Mouse (Mus musculus): ENCODE measurements around the gene Ifit1bl1. TPM values are rescaled to one million over a fixed set of nuclear protein-coding genes. Genes with fewer than 3 reads are reported as not detected.
"Not testable (repeated sequence)": the region's sequence is repeated elsewhere in the genome, so short reads cannot be mapped to it uniquely, and the experiment has no call there.

Gene Ifit1bl1
- polyA plus RNA-seq, 1 experiment from 2014 or later = 1.00 TPM

- not testable (repeated sequence) for H3K4me3 ChIP-seq; H3K27ac ChIP-seq; H3K9me3 ChIP-seq; H3K4me1 ChIP-seq (replicated peaks); H3K4me2 ChIP-seq; H3K36me3 ChIP-seq; H3K9ac ChIP-seq; H3K27me3 ChIP-seq; ATAC-seq (ENCODE audit: low FRiP score)
- 86% methylated on average over 6 of the region's 11 CpGs for WGBS
Observed at GRCm38 (mm10) chr19:34612243-34613001, 10.7 kb upstream of the Ifit1bl1 start.

DNA sequence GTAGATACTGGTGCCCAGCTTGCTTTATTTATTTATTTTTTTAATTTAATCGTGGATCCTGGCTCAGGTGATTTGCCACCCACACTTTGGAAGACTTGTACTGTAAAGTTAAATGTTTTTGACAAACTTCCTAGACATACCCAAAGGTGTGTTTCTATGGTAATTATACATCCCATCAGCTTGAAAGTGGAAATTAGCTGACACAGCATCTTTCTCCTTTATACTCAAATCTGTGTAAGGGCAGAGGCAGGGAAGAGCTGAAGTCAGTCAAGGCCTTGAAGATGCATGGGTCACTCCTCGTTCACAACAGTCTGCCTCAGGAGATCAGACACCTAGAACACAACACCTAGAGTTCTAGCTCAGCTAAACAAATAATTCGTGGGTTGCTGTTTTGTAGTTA is 8.4 kb upstream of the Ifit1bl1 start:
- ATAC-seq (ENCODE audit: low FRiP score) = not testable (repeated sequence)
- WGBS = 82% methylated on average over 3 of the region's 3 CpGs

GRCm38 (mm10) chr19:34607237-34608051 is 5.7 kb upstream of the Ifit1bl1 start, which contains the start of gene Ifit3b:
Gene Ifit3b (plus strand): TSS chr19:34607970.
- not testable (repeated sequence) for H3K4me1 ChIP-seq (replicated peaks)
- 54% methylated on average over 4 of the region's 4 CpGs for WGBS
- ATAC-seq (ENCODE audit: low FRiP score) = peak; percentile 61

More for the DNA sequence above, 8.4 kb upstream of the Ifit1bl1 start:
- not testable (repeated sequence) for H3K4me3 ChIP-seq; H3K4me1 ChIP-seq (replicated peaks); H3K9ac ChIP-seq; H3K27ac ChIP-seq; H3K27me3 ChIP-seq; H3K9me3 ChIP-seq; H3K36me3 ChIP-seq; H3K4me2 ChIP-seq

DNA sequence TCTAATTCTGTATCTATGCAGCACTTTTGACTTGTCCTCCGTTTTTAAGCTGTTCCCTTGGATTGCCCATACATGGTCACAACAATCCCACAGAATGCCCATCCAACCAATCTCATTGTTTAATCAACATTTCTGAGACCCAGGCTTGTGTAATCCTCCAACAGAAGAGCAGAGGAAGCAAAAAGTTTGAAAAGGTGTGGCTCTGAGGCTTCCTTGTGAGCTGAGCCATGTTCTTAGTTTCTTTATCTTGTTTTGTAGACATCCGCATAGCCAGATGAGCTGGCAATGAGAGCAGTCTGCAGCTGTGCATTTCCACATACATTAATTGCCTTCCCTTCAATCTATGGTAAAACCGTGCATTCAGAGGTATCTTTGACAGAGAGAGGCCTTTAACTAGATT is 3.7 kb upstream of the Ifit1bl1 start:
- 94% methylated on average over 3 of the region's 3 CpGs for WGBS
- no peaks in the 10 kb centered on the region for H3K9me3 ChIP-seq
- ATAC-seq (ENCODE audit: low FRiP score) = no peak
- no peak overlapping the region for H3K4me2 ChIP-seq
- no peaks in the 10 kb centered on the region for H3K36me3 ChIP-seq
- no peak overlapping the region for H3K27ac ChIP-seq
- no peaks in the 10 kb centered on the region for H3K4me1 ChIP-seq (replicated peaks)
- no peaks in the 10 kb centered on the region for H3K27me3 ChIP-seq
- H3K4me3 ChIP-seq = no peak overlapping the region
- H3K9ac ChIP-seq = no peak overlapping the region

More at GRCm38 (mm10) chr19:34607237-34608051, 5.7 kb upstream of the Ifit1bl1 start, which contains the start of gene Ifit3b:
- not testable (repeated sequence) for H3K4me3 ChIP-seq, H3K36me3 ChIP-seq, H3K27ac ChIP-seq, H3K4me2 ChIP-seq, H3K9ac ChIP-seq, H3K9me3 ChIP-seq, H3K27me3 ChIP-seq

GRCm38 (mm10) chr19:34599250-34599649 is 2.5 kb downstream of the Ifit1bl1 start:
- not testable (repeated sequence) for H3K4me3 ChIP-seq; H3K36me3 ChIP-seq; ATAC-seq (ENCODE audit: low FRiP score); H3K27ac ChIP-seq; H3K27me3 ChIP-seq; H3K4me1 ChIP-seq (replicated peaks); H3K9me3 ChIP-seq; H3K4me2 ChIP-seq; H3K9ac ChIP-seq

- Histone ChIP-seq H3K9ac (no peak overlapping the region), H3K4me1 (replicated peaks) (no peaks in the 10 kb centered on the region), H3K4me2 (no peak overlapping the region), H3K27me3 (no peaks in the 10 kb centered on the region), H3K36me3 (no peaks in the 10 kb centered on the region), H3K4me3 (no peak overlapping the region), H3K27ac (no peak overlapping the region), H3K9me3 (no peaks in the 10 kb centered on the region)
- WGBS = 89% methylated on average over 2 of the region's 2 CpGs
- no peak for ATAC-seq (ENCODE audit: low FRiP score)
Observed at GRCm38 (mm10) chr19:34598341-34598740, 3.4 kb downstream of the Ifit1bl1 start.

GRCm38 (mm10) chr19:34596811-34597210 is 4.9 kb downstream of the Ifit1bl1 start:
- Histone ChIP-seq H3K4me3 (no peak overlapping the region), H3K4me2 (no peak overlapping the region), H3K9ac (no peak overlapping the region), H3K27ac (no peak overlapping the region), H3K9me3 (no peaks in the 10 kb centered on the region), H3K36me3 (no peaks in the 10 kb centered on the region), H3K27me3 (no peaks in the 10 kb centered on the region), H3K4me1 (replicated peaks) (no peaks in the 10 kb centered on the region)
- ATAC-seq (ENCODE audit: low FRiP score) = no peak

GRCm38 (mm10) chr19:34594523-34594922 is 7.2 kb downstream of the Ifit1bl1 start:
- H3K4me3 ChIP-seq = not testable (repeated sequence)
- WGBS = 84% methylated on average over 3 of the region's 3 CpGs

DNA sequence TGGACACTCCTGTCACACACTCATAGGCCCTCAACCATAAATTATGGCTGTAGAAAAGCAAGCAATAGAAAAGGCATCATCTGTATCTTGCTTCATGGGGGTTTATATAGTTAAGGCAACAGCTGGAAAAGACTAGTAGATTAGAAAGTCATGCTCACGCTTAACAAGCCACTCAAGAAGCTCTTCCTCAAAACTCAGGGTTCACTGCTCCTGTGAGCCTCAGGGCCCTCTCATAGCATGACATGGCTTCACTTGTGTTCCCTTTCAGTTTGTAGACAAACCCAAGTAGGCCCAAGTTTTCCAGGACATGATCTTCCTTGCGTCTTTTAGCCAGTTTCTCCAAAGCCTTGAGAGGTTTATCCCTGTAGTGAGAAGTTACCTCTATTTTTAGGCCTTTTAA is 8.3 kb downstream of the Ifit1bl1 start:
- 96% methylated on average over 2 of the region's 2 CpGs for WGBS
- ATAC-seq (ENCODE audit: low FRiP score) = no peak
- no peak overlapping the region for H3K4me2 ChIP-seq

More at GRCm38 (mm10) chr19:34594523-34594922, 7.2 kb downstream of the Ifit1bl1 start:
- H3K4me1 ChIP-seq (replicated peaks); H3K9ac ChIP-seq; H3K9me3 ChIP-seq; H3K27ac ChIP-seq; H3K4me2 ChIP-seq; H3K36me3 ChIP-seq; ATAC-seq (ENCODE audit: low FRiP score); H3K27me3 ChIP-seq: not testable (repeated sequence)

DNA sequence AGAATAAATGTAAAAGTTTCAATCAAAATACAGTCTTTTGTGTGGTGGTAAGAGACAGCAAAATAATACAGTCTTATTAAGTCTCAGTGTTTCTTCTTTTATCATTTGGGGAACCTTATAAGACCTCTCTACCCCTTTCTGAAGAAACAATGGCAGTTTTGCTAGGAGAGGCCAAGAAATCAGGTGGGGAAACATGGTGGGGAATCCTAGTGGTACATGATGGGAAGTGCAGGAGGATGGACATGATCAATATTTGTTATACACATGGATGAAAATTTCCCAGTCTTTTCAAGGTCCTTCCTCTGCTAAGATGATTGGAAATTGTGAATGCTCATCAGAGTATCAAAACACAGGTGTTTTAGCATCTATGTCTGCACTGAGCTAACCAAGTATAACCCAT is 12.8 kb downstream of the Ifit1bl1 start:
- Histone ChIP-seq H3K9ac (no peak overlapping the region), H3K4me3 (no peak overlapping the region), H3K9me3 (no peaks in the 10 kb centered on the region), H3K27me3 (no peaks in the 10 kb centered on the region), H3K4me2 (no peak overlapping the region), H3K4me1 (replicated peaks) (no peaks in the 10 kb centered on the region), H3K36me3 (no peaks in the 10 kb centered on the region), H3K27ac (no peak overlapping the region)
- no peak for ATAC-seq (ENCODE audit: low FRiP score)

More for the DNA sequence above, 8.3 kb downstream of the Ifit1bl1 start:
- Histone ChIP-seq H3K9ac (no peak overlapping the region), H3K27ac (no peak overlapping the region), H3K4me3 (no peak overlapping the region), H3K27me3 (no peaks in the 10 kb centered on the region), H3K4me1 (replicated peaks) (no peaks in the 10 kb centered on the region), H3K36me3 (no peaks in the 10 kb centered on the region), H3K9me3 (no peaks in the 10 kb centered on the region)

GRCm38 (mm10) chr19:34587898-34588692 is 13.7 kb downstream of the Ifit1bl1 start:
- 79% methylated on average over 7 of the region's 12 CpGs for WGBS
- not testable (repeated sequence) for H3K27me3 ChIP-seq; H3K36me3 ChIP-seq; H3K4me3 ChIP-seq; ATAC-seq (ENCODE audit: low FRiP score); H3K27ac ChIP-seq; H3K9ac ChIP-seq; H3K9me3 ChIP-seq; H3K4me1 ChIP-seq (replicated peaks); H3K4me2 ChIP-seq

DNA sequence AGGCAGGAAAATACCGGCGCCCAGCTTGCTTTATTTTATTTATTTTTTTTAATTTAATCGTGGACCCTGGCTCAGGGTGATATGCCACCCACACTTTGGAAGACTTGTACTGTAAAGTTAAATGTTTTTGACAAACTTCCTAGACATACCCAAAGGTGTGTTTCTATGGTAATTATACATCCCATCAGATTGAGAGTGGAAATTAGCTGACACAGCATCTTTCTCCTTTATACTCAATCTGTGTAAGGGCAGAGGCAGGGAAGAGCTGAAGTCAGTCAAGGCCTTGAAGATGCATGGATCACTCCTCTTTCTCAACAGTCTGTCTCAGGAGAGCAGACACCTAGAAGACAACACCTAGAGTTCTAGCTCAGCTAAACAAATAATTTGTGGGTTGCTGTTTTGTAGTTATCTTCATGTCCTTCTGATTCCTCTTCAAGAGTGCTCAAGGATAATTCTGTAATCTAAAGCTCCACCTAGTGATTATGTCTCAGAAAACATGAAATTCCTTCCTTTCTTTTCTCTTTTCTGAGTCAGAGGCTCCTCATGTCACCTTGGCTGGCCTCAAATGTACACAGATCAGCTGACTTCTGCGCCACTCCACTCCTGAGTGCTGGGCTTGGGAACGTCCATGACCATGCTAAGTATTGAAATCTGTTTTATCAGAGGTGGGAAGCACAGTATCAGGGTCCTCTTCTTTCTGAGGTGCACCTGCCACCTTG is 15.9 kb downstream of the Ifit1bl1 start:
- H3K4me1 ChIP-seq (replicated peaks); H3K9me3 ChIP-seq; H3K27me3 ChIP-seq; H3K4me3 ChIP-seq; H3K36me3 ChIP-seq; H3K4me2 ChIP-seq; ATAC-seq (ENCODE audit: low FRiP score); H3K9ac ChIP-seq; H3K27ac ChIP-seq: not testable (repeated sequence)
- WGBS = 77% methylated on average over 5 of the region's 5 CpGs
